Mouse (Mus musculus): ENCODE measurements around the gene Lrrk1.

DNA sequence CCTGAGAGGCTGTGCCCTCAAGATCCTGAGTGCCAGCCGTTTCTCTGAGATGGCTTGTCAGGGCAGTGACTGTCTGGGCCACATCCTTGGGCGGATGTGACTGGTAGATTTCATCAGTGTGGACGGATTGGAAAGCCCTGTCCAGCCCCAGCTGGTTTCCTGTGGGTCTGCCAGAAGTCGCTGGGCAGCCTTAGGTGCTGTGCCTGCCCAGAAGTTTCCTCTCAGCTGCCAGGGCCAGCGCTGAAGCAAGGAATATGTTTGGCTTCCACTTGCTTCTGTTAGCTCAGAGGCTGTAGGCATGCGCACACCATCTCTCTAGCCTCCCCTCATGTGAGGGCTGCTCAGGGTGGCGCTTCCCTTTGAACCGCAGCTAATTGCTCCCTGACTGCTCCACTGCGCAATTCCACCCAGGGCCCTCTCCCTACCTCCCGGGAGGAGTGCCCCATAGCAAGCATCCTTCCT is 209.0 kb downstream of the Lrrk1 start:
- TF ChIP-seq CTCF (IDR thresholded peaks at IDR 0.05; ENCODE audit: low read depth): no peak
- TF ChIP-seq EP300 (IDR thresholded peaks at IDR 0.05; ENCODE audit: low read depth): no peak

Data from liver, postnatal 0 days (tissue).